Mouse (Mus musculus) lung, postnatal 4 days (tissue): ENCODE measurements around the gene Ccdc117.
"Not testable (repeated sequence)": the region's sequence is repeated elsewhere in the genome, so short reads cannot be mapped to it uniquely, and the experiment has no call there.

Source experiments
- DNase-seq, 2 experiments: peaks; one replicate each; pipeline ENCODE4 v3.0.0; 2021

The Ccdc117 gene

GRCm38 (mm10) chr11:5530172-5530571, 11.8 kb downstream of the Ccdc117 start:
- DNase-seq, result no peak

GRCm38 (mm10) chr11:5528841-5529240, 13.1 kb downstream of the Ccdc117 start:
- no peak for DNase-seq

DNA sequence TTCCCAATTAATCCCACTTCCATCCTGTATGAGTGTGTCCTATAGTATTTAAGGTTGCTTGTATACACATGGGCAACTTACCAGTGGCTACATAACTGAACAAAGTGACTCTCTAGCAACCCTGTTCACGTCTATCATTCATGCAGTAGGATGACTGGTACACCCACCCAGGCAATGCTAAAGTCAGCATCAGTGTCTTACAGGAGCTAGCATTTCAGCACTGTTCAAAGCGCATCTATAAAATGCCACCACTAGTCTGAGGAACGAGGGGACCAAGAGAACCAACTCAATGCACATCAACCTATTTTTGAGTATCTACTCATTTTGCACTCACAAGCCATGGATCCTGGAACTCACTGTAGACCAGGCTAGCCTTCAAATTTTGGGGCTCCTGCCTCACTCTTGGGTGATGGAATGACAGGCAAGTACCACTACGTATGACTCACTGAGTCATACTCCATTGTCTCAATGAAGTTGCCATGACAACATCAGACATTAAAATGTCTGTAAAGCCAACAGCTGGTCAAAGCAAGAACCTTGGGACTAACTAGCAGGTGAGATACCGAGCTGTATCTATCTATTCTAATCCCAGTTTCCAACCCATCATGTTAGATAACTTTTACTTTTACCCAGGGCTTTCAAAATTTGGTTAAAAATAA, 14.0 kb downstream of the Ccdc117 start:
- no peak for DNase-seq

DNA sequence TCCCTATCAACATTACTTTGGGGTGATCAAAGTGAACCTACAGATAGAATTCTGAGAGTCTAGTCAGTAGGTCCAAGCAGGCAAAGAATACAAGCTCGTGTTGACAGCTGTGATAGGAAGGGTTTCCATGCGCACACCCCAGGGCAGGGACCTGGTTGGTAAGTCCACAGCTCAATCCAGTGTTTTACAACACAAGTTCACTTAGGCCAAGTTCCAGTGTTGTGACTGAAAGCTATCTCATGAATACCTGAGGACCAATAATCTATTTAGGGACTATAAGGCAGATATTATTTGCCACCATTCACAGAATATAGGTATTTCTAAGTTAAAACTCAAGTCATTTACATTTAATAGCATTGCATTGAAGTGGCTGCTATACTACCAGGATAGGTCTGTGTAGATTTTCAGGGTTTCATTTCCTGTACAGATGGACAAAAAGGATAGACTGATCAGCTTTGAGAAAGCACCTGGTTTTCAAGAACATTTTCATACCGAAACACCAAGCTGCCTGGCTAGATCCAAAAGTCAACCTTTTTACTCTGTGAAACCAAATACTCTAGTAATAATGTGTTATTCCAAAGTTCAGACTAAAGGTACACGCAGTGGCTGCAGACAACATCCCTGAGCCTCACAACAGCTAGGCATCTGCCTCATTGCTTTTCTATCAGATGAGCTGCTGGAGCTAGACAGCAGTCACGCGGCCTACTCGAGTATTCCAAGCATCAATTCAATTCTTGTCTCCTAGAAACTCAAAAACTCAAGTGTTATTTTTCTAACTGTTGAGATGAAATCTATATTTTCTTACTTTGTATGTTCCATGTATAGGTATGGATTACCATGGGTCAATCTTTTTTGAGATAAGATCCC, 15.2 kb downstream of the Ccdc117 start:
- no peak for DNase-seq

- DNase-seq, result no peak
Observed at GRCm38 (mm10) chr11:5525418-5525817, 16.6 kb downstream of the Ccdc117 start.

DNA sequence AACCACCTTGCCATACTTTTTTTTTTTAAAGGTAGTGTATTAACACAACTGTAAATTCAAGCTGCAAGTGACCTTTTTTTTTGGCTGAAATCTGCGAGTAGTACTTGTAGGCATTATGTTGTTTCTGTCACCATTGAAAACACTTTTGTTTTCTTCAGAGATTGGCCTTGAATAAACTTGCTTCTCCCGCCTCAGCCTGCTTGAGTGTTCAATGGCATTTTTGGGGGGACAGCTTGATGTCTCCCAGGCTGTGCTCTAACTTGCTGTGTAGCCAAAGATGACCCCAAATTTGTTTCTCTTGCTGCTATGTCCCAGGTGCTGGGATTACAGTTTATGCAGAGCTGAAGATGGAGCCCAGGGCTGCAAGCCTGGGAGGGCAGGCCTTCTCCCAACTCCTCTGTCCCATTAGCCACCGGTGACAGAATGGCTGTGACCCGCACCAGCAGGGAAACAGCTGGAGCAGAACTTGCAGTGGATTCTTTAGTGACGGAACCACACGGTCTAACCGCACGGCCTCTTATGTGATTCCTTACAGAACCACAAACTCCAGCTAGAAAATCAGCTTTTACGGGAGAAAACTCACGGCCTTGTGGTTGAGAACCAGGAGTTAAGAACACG, 19.1 kb downstream of the Ccdc117 start:
- DNase-seq, result peak in 1 of 2 experiments; percentile 40

DNA sequence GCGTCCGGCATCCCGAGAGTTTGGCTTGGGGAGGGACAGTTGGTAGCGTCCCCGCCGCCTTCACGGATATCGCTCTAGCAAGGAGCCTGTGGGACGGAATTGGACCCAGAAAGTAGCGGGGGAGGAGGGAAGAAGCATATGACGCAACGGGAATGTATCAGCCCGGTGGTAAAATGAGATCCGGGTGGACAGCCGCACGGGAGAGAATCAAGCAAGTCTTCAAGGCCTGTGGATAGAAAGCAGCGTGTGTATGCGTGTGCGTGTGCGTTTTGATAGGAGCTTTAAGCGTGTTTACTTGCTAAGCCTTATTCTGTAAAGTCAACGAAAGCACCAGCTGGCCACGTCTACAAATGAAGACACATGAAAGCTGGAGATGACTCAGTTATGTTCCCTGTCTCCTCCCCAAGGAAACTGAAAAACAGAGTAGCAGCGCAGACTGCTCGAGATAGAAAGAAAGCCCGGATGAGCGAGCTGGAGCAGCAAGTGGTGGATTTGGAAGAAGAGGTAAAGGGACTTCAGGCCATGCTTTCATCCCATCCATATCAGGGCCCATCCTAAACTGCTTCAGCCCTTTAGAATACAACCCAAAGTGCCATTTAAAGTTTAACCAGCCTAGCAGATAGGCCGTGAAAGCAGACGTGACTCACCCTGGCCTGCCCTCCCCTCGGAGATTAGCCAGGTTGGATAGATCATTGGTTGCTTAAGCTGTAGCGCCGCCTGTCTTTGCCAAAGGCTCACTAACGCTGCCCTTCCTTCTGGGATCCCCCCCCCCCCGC, 20.3 kb downstream of the Ccdc117 start:
- peak; percentile 82 to 84 for DNase-seq

DNA sequence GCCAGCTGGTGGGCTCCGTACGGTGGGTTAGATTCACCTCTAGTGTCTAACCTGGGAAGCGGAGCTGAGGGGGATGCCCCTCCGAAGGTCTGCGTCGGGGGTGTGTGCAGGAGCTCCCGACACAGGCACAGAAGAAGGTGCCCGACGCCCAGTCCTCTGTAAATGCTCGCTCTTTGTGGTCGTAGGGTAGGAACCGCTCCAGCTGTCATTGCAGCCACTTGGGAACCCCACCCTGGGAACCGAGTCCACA, 20.8 kb downstream of the Ccdc117 start:
- DNase-seq, result peak in 1 of 2 experiments; percentile 62

DNA sequence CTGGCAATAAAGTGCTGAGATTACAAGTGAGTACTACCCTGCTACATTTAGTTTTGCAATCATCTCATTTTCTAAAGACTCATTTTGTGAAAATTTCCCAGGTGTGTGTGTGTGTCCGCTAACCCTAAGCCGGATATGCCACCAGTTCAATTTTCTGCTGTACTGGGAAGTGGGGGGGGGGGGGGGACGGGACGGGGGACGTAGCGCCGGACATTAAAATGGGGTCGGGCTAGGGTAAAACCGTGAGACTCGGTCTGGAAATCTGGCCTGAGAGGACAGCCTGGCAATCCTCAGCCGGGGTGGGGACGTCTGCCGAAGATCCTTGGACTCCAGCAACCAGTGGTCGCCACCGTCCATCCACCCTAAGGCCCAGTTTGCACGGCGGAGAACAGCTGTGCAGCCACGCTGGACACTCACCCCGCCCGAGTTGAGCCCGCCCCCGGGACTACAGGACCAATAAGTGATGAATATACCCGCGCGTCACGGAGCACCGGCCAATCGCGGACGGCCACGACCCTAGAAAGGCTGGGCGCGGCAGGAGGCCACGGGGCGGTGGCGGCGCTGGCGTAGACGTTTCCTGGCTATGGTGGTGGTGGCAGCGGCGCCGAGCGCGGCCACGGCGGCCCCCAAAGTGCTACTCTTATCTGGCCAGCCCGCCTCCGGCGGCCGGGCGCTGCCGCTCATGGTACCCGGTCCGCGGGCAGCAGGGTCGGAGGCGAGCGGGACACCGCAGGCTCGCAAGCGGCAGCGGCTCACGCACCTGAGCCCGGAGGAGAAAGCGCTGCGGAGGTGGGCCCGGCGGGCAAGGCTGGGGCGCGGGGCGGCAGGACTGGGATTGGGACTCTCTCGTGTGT, 21.3 kb downstream of the Ccdc117 start, which contains the start of gene Xbp1:
Xbp1 (plus strand) TSS at position 248 of the 854 bp plus-strand sequence.
- peak; percentile 98 to 99 for DNase-seq

- DNase-seq, result no peak
Observed at GRCm38 (mm10) chr11:5519681-5520080, 22.3 kb downstream of the Ccdc117 start.

GRCm38 (mm10) chr11:5517346-5517745, 24.6 kb downstream of the Ccdc117 start:
- DNase-seq, result no peak

DNA sequence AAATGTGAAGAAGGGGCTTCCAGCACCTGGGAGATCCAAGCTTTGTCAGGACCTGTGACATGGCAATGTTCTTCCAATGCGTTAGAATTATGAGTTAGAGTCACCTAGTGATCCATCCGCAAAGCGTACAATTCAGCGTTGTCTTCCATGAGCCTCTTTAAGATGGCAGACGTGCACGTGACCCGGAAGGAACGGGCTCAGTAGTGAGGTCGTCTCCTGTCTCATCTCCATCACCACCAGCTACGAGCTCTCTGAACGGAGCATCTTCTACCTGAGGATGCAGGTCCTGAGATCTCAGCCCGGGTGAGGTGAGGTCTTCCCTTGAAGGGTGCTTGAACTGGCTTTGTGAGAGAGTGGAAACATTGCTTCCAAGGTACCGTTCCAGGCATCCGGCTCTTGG, 25.4 kb downstream of the Ccdc117 start:
- DNase-seq, result no peak

DNA sequence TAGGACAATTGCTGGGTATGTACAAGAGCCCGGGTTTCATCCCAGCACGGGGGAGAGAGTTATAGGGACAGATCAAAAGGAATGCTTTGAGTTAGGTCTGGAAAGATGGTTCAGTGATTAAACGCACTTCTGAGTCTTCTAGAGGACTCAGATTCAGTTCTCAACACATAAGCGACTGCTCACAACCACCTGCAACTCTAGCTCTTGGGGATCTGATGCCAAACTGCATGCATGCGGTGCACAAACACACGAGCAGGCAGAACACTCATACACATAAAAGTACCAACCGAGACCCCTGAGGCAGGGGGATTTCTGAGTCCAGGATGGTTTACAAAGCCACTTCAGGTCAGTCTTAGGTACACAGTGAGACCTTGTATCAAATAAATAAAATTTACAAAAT, 25.8 kb downstream of the Ccdc117 start:
- no peak for DNase-seq

GRCm38 (mm10) chr11:5515655-5516054, 26.3 kb downstream of the Ccdc117 start:
- no peak for DNase-seq

DNA sequence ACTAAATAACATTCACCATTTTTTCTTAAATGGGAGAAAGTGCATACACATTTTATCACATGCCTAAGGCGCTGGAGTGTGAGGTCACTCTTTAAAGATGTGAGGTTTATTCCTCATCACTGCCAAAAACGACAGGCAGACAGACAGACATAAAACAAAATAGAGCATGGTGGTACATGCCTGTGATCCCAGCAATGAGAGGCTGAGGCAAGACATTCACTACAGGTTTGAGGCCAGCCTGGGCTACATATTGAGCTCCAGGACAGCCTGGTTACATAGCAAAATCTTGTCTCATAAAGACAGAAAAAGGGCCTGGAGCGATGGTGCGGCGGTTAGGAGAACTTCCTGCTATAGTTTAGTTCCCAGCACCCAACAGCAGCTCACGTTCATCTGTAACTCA, 26.8 kb downstream of the Ccdc117 start:
- no peak for DNase-seq

GRCm38 (mm10) chr11:5514091-5514490, 27.9 kb downstream of the Ccdc117 start:
- no peak for DNase-seq

GRCm38 (mm10) chr11:5512961-5513360, 29.0 kb downstream of the Ccdc117 start:
- DNase-seq, result no peak

DNA sequence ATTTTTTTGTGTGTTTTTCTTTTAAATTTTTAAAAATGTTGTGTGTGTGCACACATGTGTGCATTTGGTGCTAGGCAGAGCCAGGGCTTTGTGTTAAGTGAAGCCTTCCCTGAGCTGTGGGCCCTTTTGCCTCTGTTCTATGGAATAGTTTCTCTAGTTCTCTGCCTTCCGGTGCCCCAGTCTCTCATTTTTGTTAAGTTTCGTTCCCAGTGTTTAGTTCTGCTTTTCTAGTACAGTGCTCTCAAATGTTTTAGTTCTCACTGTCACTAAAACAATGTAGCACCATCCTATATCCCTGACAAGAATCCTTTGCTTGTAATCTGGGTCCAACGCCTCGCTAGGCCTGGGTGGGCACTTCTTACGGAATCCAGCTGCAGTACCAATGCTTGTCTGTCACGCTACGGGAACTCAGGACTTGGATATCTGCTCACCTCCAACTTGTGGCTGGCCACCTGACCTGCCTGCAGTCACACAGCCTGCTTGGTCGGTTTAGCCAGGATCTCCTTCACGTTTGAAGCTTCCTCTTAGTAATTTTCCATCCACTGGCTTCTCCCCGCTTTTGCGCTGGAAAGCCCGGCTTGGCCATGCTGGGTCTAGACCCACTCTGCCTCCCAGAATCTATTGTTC, 29.8 kb downstream of the Ccdc117 start:
- DNase-seq, result peak; percentile 43 to 50

DNA sequence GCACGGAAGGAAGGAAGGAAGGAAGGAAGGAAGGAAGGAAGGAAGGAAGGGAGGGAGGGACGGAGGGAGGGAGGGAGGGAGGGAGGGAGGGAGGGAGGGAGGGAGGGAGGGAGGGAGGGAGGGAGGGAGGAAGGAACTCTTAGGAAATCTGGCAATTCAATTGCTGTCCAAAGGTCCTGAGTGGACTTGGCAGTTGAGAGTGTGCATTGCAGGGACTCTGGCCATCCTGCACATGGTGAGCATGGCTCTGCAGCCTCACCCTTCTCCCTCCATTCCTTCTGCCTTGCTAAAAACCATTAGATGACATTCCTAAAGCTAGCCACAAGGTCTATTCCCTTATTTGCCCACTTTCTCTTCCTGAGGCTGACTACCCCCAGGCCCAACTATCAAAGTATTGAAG, 31.3 kb downstream of the Ccdc117 start:
- DNase-seq, result not testable (repeated sequence)

GRCm38 (mm10) chr11:5510099-5510391, 31.9 kb downstream of the Ccdc117 start:
- no peak for DNase-seq

DNA sequence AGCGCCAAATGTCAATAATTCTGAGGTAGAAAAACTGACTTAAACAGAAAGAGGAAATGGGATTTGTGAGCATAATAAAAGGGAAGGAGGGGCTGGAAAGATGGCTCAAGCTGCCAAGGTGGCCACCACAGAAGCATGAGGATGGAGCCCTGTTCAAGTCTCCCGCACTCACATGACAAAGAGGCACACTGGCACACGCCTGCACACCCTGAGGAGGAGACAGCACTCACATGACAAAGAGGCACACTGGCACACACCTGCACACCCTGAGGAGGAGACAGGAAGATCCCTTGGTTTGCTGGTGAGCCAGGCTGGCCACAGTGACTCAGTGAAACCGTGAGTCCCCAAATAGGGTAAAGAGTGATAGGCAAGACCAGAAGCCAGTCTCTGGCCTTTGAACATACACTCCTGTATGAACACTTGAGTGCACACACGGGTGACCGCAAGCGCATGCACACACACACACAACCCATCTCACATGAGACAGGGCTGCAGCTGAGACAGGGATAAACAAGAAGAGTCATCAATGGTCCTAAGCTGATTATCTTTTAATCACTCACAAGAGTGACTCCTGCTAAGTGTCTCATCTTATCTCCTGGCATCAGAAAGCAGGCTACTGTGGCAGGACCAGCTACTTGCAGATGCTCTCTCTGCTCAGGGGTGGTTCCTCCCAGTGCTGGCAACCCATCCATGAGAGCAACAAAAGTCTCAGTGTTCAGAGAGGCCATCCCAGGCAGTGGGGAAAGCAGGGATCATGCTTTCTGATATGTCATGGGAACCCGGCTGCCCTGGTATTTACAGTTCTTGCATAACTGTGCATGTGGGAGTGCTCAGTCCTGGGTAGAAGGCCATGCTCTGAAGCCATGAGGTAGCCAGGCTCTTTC, 32.5 kb downstream of the Ccdc117 start:
- DNase-seq, result no peak
